Mouse (Mus musculus) thymus, postnatal 0 days (tissue): ENCODE results near the gene Olfr344. TPM values are rescaled to one million over a fixed set of nuclear protein-coding genes. Genes with fewer than 3 reads are reported as not detected.

Experiments used
- DNase-seq: peaks from one replicate; pipeline ENCODE4 v3.0.0-alpha.2; 2015; ENCODE audit warnings: low spot score
- polyA plus RNA-seq: library from polyadenylated mRNA; unstranded; fragments of >200 nt; fragmentation: Nextera tagmentation; extraction: Ambion mirVana; gene quantifications from 2 replicates; pipeline ENCODE4 v1.2.1, GENCODE M21; 2015

The Olfr344 gene
- polyA plus RNA-seq, result not detected in 2 replicates

GRCm38 (mm10) chr2:36566362-36566761, at the start of gene Olfr344:
Olfr344 (plus strand) TSS chr2:36566662.
- no peak for DNase-seq

GRCm38 (mm10) chr2:36524698-36525097, 41.8 kb upstream of the Olfr344 start, which contains the start of gene Olfr342:
Olfr342 (plus strand) TSS chr2:36524998.
- no peak for DNase-seq

- no peak for DNase-seq
Observed at GRCm38 (mm10) chr2:36565156-36565555, 1.3 kb upstream of the Olfr344 start.

GRCm38 (mm10) chr2:36567022-36567421, 560 bp downstream of the Olfr344 start:
- DNase-seq, result no peak

- DNase-seq, result no peak
Observed at GRCm38 (mm10) chr2:36567845-36568244, 1.4 kb downstream of the Olfr344 start.

Other genes with a start within 250 kb of the Olfr344 start
- not detected in 2 replicates for gene Olfr338, start 193.1 kb upstream of the Olfr344 start, polyA plus RNA-seq
- gene Olfr339, start 147.7 kb upstream of the Olfr344 start, polyA plus RNA-seq, result not detected in 2 replicates
- gene Olfr340, start 114.1 kb upstream of the Olfr344 start, polyA plus RNA-seq, result not detected in 2 replicates
- gene Olfr341, start 84.2 kb upstream of the Olfr344 start, polyA plus RNA-seq, result not detected in 2 replicates
- not detected in 2 replicates for gene Olfr342, start 41.7 kb upstream of the Olfr344 start, polyA plus RNA-seq
- gene Olfr345, start 73.4 kb downstream of the Olfr344 start, polyA plus RNA-seq, result not detected in 2 replicates
- gene Olfr346, start 119.1 kb downstream of the Olfr344 start, polyA plus RNA-seq, result not detected in 2 replicates
- gene Olfr347, start 165.2 kb downstream of the Olfr344 start, polyA plus RNA-seq, result not detected in 2 replicates
- gene Olfr348, start 217.6 kb downstream of the Olfr344 start, polyA plus RNA-seq, result not detected in 2 replicates
- gene Olfr50, start 223.9 kb downstream of the Olfr344 start, polyA plus RNA-seq, result not detected in 2 replicates